Mouse (Mus musculus): ENCODE data around the gene Abcd2.

- TF ChIP-seq MAFK (IDR thresholded peaks at IDR 0.05; ENCODE audit: insufficient read depth, low read depth, low read length) (no peak), ZC3H11A (IDR thresholded peaks at IDR 0.05; ENCODE audit: borderline replicate concordance, low read depth, low read length) (no peak), CHD2 (IDR thresholded peaks at IDR 0.05; ENCODE audit: low read depth, low read length) (no peak)
Observed at GRCm38 (mm10) chr15:91104934-91105333, 86.7 kb downstream of the Abcd2 start.
